Mouse (Mus musculus): Measurements from ENCODE around the gene 2410002F23Rik. TPM values are rescaled to one million over a fixed set of nuclear protein-coding genes. Genes with fewer than 3 reads are reported as not detected.
"Not testable (repeated sequence)": the region's sequence is repeated elsewhere in the genome, so short reads cannot be mapped to it uniquely, and the experiment has no call there.

The 2410002F23Rik gene
- total RNA-seq, 2 experiments from 2014 or later, result 77.1 to 176 TPM

DNA sequence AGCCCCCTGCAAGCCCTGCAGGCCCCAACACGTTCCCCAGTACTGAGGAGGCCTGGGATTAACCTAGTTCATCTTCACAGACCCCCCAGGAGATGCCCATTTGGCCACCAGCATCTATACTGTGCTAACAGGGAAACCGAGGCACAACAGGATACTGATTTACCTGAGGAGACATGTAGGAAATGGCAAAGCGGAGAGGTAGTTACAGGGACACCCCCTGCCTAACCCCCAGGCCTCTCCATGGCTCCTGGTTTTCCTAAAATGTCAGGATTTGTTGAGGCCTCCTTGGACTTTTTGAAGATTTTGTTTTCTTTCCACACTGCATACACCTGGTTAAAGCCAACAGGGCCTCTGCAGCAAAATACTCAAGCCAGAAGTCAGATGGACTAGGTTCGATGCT is 10.8 kb downstream of the 2410002F23Rik start, which contains the start of gene Acp4:
Acp4 (minus strand) TSS at position 101 of the 400 bp plus-strand sequence.
- ATAC-seq (replicated peaks; ENCODE audit: low FRiP score, low TSS enrichment, poor library complexity, severe bottlenecking), result no peak

DNA sequence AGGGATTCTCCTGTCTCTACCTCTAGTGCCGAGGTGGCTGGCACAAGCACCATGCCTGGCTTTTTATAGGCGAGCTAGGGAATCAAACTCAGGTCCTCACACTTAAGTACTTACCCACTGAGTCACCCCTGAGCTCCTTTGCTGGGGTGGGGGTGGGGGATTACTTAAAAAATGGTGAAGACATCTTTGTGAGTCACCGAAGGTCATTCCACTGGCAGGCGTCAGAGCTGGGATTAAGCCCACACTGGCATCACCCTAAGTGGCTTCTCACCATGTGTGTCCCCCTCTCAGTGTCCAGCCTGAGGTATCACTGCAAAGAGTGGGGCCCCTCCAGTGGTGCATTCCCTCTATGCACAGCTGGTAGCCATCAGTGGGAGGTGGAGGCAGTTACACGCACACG is 13.9 kb downstream of the 2410002F23Rik start:
- ATAC-seq (replicated peaks; ENCODE audit: low FRiP score, low TSS enrichment, poor library complexity, severe bottlenecking), result no peak

DNA sequence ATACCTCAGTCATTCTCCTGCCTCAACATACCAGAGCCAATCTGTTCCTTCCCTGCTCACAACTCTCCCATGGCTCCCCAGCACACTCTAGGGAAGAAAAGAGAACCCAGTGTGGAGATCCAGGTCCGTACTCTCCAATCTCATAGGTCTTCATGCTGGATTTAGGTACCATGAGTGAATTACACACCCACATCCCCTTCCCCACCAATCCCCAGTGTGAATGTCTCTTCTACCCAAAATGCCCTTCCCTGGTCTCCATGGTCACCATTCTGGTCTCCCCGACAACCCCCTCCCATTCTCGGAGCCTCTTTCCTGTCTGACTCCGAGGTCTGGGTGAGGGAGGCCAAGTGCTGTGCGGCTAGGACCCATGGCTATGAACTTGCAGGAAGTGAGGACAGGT is 14.6 kb downstream of the 2410002F23Rik start, which contains the start of gene Gm15517:
Gm15517 (plus strand) TSS at position 301 of the 400 bp plus-strand sequence.
- no peak for ATAC-seq (replicated peaks; ENCODE audit: low FRiP score, low TSS enrichment, poor library complexity, severe bottlenecking)

DNA sequence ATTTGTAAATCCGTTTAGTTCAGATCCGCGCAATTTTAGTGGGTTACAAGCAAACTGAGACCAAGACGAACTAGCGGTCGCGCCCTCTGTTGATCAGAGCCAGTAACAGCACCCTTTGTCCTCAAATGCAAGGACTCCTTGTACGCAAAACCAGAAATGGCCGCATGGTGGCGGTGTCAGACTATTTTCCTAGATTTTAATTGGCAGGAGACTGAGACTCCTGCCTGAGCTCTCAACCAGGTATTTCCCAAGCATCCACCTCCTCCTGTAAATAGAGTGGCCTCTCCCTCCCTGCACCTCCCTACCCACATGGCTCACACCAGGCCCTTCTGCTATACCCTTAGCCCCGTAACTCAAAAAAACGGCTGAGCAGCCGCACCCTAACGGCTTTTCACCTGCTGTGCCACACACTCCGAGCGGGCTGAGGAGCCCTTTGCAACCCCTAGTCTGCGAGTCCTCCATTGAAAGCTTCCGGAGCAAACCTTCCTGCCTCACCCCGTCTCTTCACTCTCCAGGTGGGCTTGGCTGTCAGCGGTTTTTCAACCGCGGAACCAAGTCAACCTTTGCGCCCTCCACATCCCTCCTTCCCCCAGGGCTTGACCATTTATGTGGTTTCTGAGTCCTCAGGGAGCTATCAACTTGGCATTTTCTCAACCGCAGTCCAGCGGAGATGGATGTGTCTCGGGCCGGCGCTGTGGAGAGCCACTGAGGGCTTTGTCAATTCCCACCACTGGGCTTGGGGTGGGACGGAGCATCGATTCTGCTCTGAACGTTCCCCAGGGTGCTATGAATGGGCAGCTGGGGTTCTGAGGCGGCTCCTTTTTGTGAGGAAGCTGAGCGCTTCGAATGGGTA is 16.5 kb downstream of the 2410002F23Rik start:
- peak; percentile 85 for ATAC-seq (replicated peaks; ENCODE audit: low FRiP score, low TSS enrichment, poor library complexity, severe bottlenecking)

DNA sequence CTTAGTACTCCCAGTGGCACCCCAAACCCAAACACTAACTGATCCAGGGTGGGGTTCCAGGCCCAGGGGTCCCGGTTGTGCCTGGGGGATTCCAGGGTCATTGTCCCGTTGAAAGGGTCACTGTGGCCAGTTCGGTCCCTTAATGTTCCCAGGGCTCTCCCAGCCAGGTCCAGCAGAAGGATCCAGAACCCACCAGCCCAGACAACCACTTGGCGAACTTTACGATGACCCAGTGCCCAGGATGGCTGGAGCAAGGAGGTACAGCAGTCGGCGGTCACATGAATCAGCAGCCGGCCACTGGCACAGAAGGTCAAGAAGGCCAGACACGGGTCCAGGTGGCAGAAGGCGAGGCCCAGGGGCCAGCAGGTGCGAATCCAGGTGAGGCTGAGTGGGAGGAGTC is 21.6 kb downstream of the 2410002F23Rik start:
- no peak for ATAC-seq (replicated peaks; ENCODE audit: low FRiP score, low TSS enrichment, poor library complexity, severe bottlenecking)

DNA sequence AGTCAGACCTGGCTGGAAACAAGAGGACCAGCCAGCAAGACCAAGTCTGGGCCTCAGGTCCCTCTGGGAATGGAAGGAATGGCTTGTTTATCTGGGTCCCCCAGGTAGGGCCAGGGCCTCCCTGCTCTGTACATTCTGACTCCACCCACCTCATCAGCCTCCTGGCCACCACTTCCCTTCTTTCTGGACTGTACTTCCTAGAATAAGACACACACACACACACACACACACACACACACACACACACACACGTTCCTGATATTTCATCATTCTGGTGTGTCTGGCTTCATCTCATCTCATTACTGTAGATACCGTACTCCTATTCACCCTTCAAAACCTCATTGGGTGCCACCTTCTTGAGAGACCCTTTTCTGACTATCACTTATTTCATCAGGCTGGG is 22.9 kb downstream of the 2410002F23Rik start:
- ATAC-seq (replicated peaks; ENCODE audit: low FRiP score, low TSS enrichment, poor library complexity, severe bottlenecking), result no peak

DNA sequence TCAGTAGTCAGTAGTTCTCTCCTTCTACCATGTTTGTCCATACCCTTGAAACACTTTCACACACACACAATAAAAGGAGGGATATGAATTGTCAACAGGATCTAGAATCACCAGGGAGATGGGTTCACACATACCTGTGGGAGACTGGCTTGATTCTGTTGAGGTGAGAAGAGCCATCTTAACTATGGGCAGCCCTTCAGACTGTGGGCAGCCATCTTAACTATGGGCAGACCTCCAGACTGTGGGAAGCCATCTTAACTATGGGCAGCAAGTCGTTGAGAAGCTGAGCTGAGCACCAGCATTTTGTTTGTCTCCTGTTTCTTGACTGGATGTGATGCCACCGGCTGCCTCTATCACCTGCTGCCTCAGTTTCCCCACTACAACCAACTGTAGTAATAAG is 24.8 kb downstream of the 2410002F23Rik start:
- ATAC-seq (replicated peaks; ENCODE audit: low FRiP score, low TSS enrichment, poor library complexity, severe bottlenecking), result no peak

DNA sequence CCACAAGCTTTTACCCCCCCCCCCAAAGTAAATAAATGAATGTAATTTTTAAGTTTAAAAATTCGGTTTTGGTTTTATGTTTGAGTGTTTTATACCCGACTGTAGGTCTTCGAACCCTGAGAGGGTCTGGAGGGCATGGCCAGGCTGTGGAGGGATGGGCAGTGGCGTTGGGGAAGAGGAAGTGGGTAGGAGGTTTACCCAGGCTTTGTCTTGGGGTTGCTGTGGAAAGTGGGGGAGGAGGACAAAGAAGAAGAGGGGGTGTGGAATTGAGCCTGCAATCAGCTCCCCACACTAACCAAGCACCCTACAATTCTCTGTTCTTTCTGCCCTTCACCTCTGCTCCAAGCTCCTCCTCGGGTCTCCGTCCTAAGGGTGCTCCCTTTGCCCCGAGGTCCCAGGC is 26.0 kb downstream of the 2410002F23Rik start:
- ATAC-seq (replicated peaks; ENCODE audit: low FRiP score, low TSS enrichment, poor library complexity, severe bottlenecking), result no peak

DNA sequence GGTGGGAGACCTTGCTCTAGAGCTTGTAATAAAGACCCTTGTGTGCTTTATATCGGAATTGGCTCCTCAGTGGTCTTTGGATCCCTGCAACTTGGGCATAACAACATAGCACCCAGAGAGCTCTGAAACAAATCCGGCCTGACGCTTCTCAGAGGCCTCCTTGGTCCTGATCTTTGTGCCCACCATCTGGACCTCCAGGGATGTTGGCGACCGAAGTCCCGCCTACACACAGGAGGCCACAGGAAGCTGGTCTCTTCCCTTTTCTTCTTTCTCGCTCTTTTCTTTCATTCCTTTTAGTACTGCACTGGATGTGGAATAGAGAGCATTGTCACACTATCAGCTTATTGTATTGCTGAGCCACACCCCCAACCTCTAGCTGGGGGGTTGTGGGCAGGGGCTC is 26.9 kb downstream of the 2410002F23Rik start:
- ATAC-seq (replicated peaks; ENCODE audit: low FRiP score, low TSS enrichment, poor library complexity, severe bottlenecking), result no peak

DNA sequence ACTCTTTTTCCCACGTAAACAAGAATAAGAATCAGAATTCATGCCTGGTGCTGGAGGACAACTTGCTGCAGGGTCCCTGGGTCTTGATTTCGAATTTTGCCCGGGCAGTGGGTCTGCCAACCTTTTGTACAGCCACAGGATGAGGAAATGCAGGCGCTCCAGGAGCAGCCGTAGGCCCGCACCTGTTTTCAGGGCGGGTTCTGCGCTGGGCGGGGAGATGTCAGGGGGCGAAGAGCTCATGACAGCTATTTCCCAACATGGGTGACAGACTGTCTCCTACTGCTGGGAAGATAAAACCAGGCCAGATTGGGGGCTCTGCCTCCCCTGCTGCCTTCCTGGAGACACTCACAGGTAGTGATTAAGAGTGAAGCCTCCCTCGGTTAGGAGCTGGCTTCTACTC is 27.6 kb downstream of the 2410002F23Rik start:
- no peak for ATAC-seq (replicated peaks; ENCODE audit: low FRiP score, low TSS enrichment, poor library complexity, severe bottlenecking)

DNA sequence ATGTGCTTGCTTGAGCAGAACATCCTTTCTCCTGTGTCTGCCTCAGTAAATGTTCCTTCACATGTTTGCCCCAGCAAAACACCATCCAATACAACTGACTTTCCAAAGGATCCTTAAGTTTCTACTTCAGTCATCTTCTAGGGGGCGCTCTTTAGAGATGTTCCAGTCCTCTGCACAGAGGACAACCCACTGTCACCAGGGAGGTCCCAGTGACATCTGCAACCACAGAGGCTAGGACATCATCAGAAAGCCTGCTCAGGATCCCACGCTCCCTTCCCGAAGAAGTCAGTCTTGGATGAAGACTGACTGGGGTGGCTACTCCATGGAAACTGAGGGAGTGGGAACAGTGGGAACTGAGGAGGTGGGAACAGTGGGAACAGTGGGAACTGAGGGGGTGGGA is 29.0 kb downstream of the 2410002F23Rik start:
- no peak for ATAC-seq (replicated peaks; ENCODE audit: low FRiP score, low TSS enrichment, poor library complexity, severe bottlenecking)

DNA sequence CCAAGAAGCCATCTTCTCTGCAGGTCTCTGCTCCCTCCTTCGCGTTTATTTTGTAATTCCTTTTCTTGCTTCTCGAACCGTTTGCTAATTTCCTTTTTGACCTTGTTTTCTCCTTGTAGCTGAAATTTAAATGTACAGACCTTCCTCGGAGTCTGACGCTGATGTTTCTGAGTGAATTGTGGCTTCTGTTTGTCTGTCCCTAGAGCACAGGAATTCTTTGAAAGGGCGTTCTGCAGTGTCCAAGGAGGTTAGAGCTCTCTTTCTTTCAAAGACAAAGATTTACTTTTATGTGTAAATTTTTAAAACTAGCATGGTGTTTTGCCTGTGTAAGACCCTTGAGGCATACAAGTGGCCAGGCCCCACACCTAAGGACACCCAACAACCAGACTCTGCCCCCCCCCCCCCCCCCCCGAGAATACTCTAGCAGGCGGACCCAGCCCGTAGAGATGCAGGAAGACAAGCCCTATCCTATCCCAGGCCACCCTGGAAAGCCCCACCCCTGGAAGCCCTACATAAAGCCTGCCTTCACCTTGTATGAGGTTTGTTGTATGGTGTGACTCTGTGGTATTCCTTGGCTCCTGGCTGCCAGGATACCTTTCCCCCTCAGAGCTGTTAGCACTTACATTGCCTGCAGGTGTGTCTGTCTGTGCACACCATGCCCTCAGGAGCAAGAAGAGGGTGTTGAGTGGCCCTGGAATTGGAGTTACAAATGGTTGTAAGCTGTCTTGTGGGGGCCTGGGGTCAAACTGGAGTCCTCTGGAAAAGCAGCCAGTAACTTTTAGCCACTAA is 30.1 kb downstream of the 2410002F23Rik start:
- ATAC-seq (replicated peaks; ENCODE audit: low FRiP score, low TSS enrichment, poor library complexity, severe bottlenecking), result no peak

DNA sequence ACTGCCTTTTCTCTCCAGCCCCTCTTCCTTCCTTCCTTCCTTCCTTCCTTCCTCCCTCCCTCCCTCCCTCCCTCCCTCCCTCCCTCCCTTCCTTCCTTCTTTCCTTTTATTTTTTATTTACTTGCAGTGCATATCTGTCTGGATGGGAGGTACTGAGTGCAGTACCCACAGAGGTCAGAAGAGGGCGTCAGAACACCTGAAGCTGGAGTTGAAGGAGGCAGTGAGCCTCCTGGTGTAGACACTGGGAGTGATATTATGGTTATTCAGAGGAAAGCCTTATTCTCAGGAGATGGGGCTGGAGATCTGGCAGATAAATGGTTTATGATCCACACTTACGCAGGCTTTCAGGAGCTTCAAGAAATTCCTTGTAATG is 30.7 kb downstream of the 2410002F23Rik start:
- no peak for ATAC-seq (replicated peaks; ENCODE audit: low FRiP score, low TSS enrichment, poor library complexity, severe bottlenecking)

DNA sequence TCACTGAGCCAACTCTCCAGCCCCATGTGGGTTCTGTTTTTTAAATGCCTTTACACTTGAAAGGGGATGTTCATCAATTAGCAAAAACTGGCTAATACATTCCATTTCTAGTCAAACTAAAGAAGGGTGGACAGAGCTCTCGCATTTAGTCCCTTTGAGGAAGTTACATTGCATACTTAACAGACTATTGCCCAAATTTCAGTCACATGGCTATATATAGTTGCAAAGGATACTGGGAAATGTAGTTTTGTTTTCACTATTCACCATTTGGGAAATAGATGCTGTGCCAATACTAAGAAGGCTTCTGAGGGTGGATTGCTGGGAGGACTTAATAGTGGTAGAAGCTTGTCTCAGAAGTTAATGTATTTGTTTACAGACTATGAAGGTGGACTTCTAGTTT is 34.4 kb downstream of the 2410002F23Rik start:
- ATAC-seq (replicated peaks; ENCODE audit: low FRiP score, low TSS enrichment, poor library complexity, severe bottlenecking), result no peak

DNA sequence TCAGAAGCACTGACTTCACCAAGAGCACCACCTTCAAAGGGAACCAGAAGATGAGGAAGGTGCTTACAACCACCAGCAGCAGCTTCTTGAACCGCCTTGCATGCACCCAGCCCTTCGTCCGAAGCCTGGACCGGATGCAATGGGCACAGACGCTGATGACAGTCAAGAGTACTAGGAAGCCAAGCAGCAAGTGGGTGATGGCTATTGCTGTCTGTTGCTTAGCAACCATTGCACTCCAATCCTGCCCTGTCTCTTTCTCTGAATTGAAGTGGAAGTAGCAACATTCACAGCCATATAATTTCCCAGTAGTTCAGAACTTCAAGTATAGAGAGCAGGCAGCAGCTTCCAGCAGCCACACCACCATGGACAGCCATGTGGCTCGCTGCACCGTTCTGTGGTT is 35.1 kb downstream of the 2410002F23Rik start:
- ATAC-seq (replicated peaks; ENCODE audit: low FRiP score, low TSS enrichment, poor library complexity, severe bottlenecking), result no peak

DNA sequence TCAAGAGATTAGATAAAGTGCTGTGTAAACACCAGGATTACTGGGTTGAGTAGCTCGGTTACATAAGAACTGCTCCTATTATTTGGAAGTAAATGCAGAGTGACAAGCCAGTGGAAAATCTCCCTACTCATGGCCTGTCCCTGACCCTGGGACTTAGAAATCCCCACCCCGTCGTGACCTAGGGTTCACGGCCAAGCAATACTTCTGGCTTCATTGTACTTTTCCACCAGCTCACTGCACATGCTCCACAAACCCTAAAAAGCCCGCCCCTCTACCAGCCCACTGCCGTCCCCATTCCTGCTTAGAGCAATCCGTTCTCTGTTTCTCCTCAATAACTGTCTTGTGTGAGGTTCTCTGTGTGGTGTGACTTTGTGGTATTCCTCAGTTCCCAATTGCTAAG is 41.2 kb downstream of the 2410002F23Rik start:
- no peak for ATAC-seq (replicated peaks; ENCODE audit: low FRiP score, low TSS enrichment, poor library complexity, severe bottlenecking)

DNA sequence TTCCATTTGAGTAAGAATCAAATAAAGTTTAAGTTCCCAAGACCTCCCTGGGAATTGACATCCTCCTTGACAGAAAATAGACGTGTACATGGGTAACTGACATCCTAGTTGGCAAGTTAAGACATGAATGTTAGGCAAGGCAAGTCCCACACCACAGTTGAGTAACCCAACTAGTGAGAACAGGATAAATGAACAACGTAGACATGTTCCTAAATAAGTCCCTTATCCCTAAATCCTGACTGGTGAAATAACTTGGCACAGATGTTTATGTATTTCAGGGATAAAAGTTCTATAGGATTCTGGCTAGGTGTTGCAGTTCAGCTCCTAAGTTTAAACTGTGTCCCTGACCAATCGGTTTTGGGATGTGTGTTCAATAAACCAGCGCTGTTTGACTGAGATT is 44.5 kb downstream of the 2410002F23Rik start:
- ATAC-seq (replicated peaks; ENCODE audit: low FRiP score, low TSS enrichment, poor library complexity, severe bottlenecking), result no peak

DNA sequence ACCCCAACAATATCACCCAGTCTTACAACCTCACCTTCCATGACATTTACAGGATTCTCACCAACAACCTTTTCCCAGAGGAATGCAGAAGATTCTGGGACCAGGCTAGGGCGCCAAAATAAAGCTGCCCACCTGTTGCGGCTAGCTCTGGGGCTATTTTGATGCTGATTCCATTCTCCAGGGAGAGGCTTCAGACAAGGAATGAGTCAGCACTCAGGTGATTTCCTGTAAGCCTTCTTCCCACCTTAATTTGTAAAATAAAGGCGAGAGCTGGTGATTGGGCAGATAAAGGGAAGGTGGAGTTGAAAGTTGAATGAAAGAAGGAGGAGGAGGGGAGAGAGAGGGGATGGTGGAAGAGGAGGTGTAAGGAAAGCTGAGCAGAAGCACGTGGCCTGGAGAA is 44.9 kb downstream of the 2410002F23Rik start:
- no peak for ATAC-seq (replicated peaks; ENCODE audit: low FRiP score, low TSS enrichment, poor library complexity, severe bottlenecking)

DNA sequence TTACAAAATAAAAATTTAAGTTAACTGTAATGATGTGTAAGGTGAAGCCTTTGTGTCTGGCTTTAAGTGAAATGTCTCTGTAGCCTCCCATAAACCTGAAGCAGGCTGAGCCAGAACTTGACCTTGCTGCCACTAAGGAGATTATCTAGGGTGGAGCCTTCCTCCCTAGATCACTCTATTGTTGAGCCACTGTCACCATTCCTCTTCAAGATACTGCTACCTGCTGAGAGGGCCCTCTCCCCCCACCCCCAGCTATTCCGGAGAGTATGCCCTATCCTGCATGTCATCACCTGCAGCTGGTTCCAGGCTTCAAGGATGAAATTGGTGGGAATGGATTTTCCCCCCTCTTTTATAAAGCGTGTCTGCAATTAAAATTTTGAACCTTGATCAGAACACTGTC is 51.0 kb downstream of the 2410002F23Rik start:
- ATAC-seq (replicated peaks; ENCODE audit: low FRiP score, low TSS enrichment, poor library complexity, severe bottlenecking), result not testable (repeated sequence)
